Mouse (Mus musculus) fat pad, adult 2 months (tissue): Measurements from ENCODE around the gene Arhgef17.

ENCODE experiments used
- DNase-seq: peaks from one replicate; pipeline ENCODE4 v3.0.0-alpha.2; 2011; ENCODE audit warnings: low read depth, low spot score; ENCODE audit errors: extremely low read depth

Gene Arhgef17

GRCm38 (mm10) chr7:100931926-100932480 is at the start of gene Arhgef17:
Gene Arhgef17 (minus strand): TSS chr7:100932107.
- DNase-seq = no peak

DNA sequence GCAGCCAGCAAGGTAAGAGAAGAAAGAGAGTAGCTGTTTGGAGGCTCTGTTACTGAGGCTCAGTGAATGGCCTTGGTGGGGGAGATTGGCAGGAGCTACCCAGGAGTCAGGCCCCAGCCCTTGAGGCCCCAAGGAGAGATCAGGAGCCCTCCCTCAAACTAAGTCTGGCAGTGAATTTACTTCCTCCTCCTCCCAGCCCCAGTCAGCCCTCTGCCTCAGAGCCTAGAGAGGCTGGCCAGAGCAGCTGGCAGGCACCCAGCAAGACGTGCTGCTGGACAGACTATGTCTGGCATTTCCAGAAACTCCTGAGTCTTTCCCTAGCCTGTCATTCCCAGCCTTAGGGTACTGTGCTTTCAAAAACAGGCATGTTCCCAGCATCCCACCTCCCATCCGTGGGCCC is 47.3 kb upstream of the Arhgef17 start:
- no peak for DNase-seq

DNA sequence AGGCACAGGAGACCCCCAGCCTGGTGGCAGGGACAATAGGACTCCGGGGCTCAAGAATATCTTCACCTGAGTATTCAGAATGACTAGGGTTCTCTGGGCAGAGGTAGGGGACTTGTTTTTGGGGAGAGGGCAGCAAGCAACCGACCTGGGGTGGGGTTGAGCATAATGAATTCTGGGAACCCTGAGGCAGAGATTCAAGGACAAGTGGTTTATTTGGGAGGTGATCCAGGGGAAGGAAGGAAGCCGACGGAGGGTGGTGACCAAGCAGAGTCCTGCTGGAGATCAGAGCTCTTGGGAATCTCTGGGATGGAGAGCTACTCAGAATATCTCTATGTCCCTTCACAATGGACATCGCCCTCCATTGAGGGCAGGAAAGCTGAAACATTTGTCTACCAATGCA is 46.3 kb upstream of the Arhgef17 start:
- DNase-seq = no peak

GRCm38 (mm10) chr7:100974135-100974903 is 42.4 kb upstream of the Arhgef17 start, which contains the start of gene P2ry6:
Gene P2ry6 (minus strand): TSS chr7:100974649.
- no peak for DNase-seq

DNA sequence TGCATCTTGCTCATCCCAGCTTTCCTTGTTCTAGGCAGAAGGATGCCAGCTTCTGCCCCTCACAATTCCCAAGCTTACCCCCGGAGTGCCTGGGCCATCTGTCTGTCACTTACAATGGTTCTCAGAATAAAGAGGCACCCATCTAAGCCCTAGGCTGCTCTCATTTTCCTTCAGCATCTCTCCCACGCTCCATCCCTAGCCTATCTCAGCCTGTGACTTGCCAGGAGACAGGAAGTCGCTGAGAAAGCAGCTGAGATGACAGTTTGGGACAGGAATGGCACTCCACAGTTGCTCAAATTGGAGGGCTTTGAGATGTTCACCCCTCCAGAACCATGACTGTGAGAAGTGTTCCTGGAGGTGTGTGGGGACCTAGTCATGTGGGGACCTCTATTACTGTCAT is 41.0 kb upstream of the Arhgef17 start:
- no peak for DNase-seq

- no peak for DNase-seq
Measured at GRCm38 (mm10) chr7:100968874-100969659, 37.2 kb upstream of the Arhgef17 start.

GRCm38 (mm10) chr7:100968376-100968775 is 36.5 kb upstream of the Arhgef17 start:
- no peak for DNase-seq

GRCm38 (mm10) chr7:100967850-100968249 is 35.9 kb upstream of the Arhgef17 start:
- DNase-seq = no peak

- no peak for DNase-seq
Measured at GRCm38 (mm10) chr7:100966014-100966413, 34.1 kb upstream of the Arhgef17 start.

DNA sequence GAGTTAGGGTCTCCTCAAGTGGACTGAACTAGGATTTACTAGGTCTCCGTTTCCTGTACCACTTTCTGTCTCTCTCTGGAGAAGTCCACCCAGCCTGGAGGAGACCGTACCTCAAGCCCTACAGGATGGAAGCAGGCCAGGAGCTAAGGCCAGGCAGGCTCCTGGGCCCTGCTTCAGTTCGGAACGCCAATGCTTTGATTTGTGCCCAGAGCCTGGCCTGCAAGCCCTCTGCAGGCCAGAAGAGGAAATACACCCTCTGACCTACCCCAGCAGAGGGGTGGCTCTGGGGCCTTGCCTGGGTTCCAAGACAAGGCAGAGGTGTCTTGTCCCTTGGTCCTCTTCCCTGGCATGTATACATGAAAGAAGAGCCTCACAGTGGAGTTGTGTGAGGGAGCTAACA is 33.2 kb upstream of the Arhgef17 start:
- no peak for DNase-seq

GRCm38 (mm10) chr7:100964242-100964641 is 32.3 kb upstream of the Arhgef17 start:
- no peak for DNase-seq

DNA sequence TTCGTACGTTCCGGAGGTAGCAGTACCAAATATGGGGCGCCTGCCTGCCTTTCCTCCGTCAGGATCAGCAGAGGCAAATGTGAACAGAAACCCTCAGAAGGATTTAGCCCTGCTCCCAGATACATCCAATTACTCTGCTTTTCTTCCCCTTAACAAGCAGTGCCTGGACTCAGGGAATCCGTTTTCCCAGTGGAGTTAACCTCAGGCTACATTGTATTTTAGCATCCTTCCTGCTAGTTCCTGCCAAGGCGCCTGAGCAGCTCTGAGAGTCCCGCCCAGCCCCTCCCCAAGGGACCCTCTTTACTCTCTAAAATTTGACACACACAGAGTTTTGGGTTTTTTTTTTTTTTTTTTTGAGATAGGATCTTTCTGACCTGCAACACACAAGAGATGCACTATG is 31.5 kb upstream of the Arhgef17 start:
- no peak for DNase-seq

DNA sequence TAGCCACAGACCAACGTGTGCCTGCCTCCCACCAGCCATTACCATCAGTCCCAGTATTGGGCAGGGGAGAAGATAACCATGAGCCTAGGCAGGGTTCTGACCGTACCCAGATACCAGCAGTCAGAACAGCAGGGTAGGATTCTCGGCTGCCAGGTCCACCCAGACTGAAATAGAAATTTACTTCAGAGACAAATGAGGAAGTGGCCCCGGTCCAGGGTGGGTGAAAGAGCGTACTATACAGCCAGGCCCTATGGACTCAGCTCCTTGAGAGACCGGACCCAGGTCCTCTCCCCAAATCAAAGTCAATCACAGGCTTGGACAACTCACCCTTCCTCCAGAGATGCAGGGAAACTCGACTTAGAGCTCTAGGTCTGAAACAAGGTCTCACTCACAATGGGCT is 29.2 kb upstream of the Arhgef17 start:
- DNase-seq = no peak

GRCm38 (mm10) chr7:100960462-100960861 is 28.6 kb upstream of the Arhgef17 start:
- DNase-seq = no peak

DNA sequence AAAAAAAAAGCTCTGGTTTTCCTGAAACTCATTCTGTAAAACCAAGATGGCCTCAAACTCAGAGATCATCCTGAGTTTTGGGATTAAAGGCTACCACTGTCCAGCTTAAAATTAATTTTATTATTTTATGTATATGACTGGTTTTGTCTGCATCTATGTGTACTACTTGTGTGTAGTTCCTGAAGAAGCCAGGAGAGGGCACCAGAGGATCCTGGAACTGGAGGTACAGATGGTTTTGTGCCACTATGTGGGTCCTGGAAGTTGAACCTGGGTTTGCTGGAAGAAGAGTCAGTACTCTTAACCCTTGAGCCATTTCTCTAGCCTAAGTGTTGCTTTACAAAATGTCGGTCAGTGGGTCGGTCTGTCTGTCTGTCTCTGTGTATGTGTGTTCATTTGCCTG is 26.5 kb upstream of the Arhgef17 start:
- DNase-seq = no peak

DNA sequence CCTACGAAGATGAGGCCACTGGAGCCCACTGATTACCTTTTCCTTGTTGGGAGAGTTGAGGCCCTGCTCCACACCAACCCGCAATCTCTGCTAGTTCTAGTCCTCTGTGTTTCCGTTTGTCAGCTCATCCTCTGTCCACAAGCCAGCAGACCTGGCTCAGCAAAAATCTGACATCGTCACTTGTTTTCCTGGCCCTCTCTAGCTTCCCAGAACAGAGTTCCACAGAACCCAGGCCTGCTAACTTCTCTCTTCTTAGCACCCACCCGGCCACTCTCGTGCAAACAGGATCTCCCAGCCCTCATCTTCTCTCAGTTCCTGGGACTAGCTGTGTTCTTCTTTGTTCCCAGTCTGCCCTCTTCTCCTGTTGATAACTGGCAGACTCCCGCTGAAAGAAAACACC is 20.8 kb upstream of the Arhgef17 start:
- DNase-seq = no peak

GRCm38 (mm10) chr7:100951903-100952302 is 20.0 kb upstream of the Arhgef17 start:
- DNase-seq = no peak

- no peak for DNase-seq
Measured at GRCm38 (mm10) chr7:100950481-100951010, 18.6 kb upstream of the Arhgef17 start.

DNA sequence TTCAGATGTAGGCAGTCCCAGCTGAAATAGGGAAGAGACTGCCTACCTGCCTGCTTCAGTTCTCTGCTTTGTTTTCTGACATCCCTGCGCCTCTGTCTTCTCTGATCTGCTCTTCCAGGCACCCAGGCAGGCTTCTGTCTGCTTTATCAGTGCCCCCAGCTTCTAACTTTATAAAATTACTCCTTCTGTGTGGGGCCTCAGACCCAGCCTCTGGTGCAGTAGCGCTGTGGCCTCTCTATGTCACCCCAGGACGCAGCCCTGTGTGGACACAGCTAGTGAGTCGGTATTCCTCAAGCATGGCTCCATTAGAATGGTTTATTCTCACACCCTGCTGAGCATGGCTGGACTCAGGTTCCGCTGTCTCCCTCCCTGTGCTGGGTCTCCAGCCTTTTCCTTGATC is 18.1 kb upstream of the Arhgef17 start:
- no peak for DNase-seq

DNA sequence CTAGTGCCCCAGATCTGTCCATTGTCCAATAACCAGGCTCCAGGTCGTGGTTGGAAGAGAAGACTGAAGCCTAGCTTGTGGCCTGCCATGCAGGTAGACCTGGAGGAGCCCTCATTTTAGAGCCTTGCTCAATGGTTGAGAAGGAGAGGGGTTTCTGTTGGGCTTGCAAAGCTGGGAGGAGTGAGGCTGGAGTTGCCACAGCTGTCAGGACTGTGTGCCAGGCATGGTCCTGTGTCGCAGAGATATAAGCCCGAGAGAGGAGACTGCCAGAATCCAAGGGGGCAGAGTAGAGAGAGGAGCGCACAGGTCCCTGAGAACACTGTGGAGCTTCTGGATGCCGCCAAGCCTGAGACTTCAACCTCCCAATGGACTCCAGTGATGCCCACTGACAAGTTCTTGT is 12.8 kb upstream of the Arhgef17 start:
- no peak for DNase-seq

GRCm38 (mm10) chr7:100944306-100944705 is 12.4 kb upstream of the Arhgef17 start:
- DNase-seq = no peak
